Mouse (Mus musculus): Measurements from ENCODE around the gene Myh2.

Gene Myh2

DNA sequence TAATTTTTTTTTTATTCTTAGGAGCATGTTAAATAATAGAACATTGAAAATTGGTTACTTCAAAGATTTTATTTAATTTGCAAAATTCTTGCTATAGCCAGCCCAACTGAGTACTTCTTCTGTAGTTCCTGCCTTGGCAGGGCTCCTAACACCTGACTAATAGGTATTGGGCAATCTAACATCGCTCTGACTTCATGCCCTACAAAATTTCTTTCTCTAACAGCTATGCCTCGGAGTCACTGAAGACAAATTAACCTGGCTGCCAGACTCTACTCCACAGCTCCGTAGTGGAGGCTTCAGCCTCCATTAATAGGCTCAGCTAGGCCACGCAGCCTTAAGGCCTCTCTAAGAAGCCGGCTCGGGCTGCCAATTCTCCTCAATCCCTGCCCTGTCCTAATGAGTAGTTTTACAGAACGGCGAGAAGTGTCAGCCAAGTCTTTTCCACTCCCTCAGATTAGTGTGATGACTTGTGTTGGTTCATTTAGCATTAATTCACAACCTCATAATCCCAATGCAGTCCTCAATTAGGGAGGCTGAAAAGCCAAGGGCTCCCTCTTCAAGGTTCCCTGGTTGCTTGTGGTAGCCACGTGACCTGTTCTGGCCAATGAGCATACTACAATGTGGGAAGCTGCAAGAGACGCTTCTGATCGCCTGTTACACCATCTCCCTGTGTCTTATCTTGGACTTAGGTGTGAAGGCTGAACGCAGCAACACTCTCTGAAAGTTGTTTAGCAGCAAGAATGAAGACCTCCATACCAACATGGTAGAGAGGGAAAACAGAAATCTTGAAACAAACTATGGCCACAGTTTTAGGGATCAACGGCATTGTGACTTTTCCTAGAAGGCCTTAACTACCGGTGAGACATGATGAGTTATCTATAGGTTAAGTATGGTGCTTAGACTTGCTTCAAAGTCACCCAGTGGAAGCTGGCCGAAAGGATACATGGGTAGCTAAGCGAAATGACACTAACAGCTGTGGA, 18.9 kb upstream of the Myh2 start:
- DNase-seq (ENCODE audit: low spot score in 2 of 2): peak in 1 of 2 experiments; percentile 20

DNA sequence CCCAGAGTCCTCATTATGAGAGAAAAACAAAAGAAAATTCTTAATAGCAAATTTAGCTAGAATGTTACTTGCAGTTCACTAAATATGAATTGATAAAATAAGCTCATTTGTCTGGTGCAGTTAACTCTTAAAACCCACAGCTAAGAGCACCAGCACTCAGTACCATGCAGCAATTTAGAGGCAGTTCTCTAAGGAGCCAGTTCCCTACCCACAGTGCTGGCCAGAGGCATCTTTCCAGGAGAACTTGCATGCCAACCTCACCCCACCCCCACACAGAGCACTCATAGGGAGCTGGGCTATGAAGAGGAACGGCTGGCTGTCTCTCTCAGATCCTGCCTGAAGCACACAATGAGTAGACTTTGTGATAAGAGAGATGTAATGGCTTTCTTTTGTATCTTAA, 17.7 kb upstream of the Myh2 start:
- DNase-seq (ENCODE audit: low spot score in 2 of 2): peak in 1 of 2 experiments; percentile 38

DNA sequence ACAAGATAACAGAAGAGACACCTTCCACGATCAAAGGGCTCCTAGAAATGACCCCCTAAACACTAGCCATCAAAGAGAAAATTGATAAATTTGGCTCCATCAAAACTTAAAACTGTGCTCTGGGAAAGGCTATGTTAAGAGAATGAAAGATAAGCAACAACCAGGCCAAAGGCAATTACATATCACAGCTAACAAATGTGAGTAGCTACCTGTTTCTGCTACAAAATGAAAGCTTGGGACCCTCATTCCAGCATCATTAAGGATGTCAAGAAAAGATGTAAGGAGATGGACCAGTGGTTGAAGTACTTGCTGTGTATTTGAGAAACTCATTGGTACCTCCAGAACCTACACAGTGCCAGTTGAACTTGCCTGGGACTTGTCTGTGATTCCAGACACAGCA, 17.0 kb upstream of the Myh2 start:
- no peak for DNase-seq (ENCODE audit: low spot score in 2 of 2)

GRCm38 (mm10) chr11:67155650-67156049, 15.2 kb upstream of the Myh2 start:
- no peak for DNase-seq (ENCODE audit: low spot score in 2 of 2)

GRCm38 (mm10) chr11:67160131-67160530, 10.7 kb upstream of the Myh2 start:
- no peak for DNase-seq (ENCODE audit: low spot score in 2 of 2)

- DNase-seq (ENCODE audit: low spot score in 2 of 2): no peak
Measured at GRCm38 (mm10) chr11:67163701-67164100, 7.1 kb upstream of the Myh2 start.

DNA sequence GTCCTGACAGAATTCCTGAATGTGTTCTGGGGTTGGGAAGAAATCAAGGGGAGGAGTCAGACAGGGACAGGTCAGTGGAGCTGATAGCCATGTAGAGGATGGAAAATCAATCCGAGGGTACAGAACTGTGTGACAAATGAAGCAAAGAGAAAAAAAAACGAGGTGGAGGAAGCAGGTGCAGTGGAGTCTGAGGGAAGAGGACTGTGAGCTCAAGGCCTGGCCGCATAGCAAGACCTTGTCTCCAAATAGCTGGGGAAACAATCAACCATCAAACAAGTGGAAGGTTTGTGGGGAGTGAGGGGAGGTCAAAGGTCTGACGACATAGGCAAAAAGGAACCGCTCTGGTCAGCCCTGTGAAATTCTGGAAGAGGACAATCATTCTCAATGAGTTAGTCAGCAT, 6.0 kb upstream of the Myh2 start:
- DNase-seq (ENCODE audit: low spot score in 2 of 2): no peak

GRCm38 (mm10) chr11:67169301-67169700, 1.5 kb upstream of the Myh2 start:
- no peak for DNase-seq (ENCODE audit: low spot score in 2 of 2)

- no peak for DNase-seq (ENCODE audit: low spot score in 2 of 2)
Measured at GRCm38 (mm10) chr11:67172439-67172838, 1.6 kb downstream of the Myh2 start.

DNA sequence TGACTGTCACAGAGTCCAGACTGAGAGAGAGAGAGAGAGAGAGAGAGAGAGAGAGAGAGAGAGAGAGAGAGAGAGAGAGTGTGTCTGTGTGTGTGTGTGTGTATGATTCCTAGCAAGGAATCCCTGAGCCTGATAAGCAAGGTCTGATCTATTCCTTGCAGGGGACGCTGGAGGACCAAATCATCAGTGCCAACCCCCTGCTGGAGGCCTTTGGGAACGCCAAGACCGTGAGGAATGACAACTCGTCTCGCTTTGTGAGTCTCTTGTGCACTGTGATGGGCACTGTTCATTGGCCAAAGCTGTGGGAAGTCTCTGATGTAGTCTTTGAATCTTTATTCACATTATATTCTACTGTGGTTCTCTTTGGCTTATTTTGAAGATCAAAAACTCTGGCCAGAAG, 5.5 kb downstream of the Myh2 start:
- no peak for DNase-seq (ENCODE audit: low spot score in 2 of 2)

DNA sequence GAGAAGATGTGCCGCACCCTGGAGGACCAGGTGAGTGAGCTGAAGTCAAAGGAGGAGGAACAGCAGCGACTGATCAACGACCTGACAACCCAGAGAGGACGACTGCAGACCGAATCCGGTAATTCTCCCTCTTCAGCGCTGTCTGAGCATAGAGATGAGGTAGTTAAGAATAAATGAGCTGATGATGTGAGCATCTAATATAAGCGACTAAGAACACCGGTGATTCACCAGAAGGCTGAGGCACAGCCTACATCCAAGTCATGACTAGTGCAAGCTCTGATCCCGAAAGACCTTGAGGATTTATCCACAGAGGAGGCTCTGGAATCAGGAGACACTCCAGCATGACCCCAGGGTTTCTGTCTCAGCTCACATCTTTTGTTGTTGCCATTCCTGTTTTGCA, 19.5 kb downstream of the Myh2 start:
- DNase-seq (ENCODE audit: low spot score in 2 of 2): no peak

DNA sequence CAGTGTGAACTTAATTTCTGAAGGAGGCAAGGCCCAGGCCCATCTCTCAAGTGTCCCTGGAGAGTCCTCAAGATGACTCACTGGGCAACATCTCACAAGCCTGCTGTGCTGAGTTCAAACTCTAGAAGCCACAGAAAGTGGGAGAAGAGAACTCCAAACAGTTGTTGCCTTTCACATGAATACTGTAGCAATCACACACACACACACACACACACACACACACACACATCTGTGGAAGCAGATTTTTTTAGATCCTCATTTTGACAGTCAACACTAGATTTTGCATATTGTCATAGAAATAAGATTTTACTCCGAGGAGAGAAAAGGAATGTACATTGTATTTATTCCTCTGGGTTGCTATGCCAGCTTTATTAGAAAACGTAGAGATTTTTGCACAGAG, 20.0 kb downstream of the Myh2 start:
- DNase-seq (ENCODE audit: low spot score in 2 of 2): no peak

GRCm38 (mm10) chr11:67191496-67191895, 20.7 kb downstream of the Myh2 start:
- DNase-seq (ENCODE audit: low spot score in 2 of 2): no peak

- no peak for DNase-seq (ENCODE audit: low spot score in 2 of 2)
Measured at GRCm38 (mm10) chr11:67199321-67199720, 28.5 kb downstream of the Myh2 start.

DNA sequence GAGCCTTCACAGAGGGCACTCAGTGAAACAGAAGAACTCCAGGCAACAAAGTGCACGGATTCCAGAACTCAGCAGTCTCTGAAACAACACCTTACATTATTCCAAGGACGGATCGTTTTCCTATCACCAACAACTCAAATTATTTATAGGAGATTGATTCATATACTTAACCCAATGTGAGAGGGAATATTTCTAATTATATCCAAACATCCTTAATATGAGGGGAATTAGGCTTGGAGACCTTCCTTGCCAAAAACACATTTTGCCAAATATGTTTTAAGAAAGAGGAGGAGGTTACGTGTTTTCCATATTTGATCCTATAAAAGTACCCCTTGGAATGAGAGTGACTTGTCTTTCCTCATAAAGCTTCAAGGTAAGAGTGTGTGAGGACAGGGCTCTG, 28.9 kb downstream of the Myh2 start, which contains the start of gene Myh1:
Myh1 (plus strand) TSS at position 301 of the 400 bp plus-strand sequence.
- DNase-seq (ENCODE audit: low spot score in 2 of 2): no peak

- no peak for DNase-seq (ENCODE audit: low spot score in 2 of 2)
Measured at GRCm38 (mm10) chr11:67204766-67205165, 33.9 kb downstream of the Myh2 start.

GRCm38 (mm10) chr11:67221803-67222202, 51.0 kb downstream of the Myh2 start:
- no peak for DNase-seq (ENCODE audit: low spot score in 2 of 2)

GRCm38 (mm10) chr11:67224466-67224865, 53.6 kb downstream of the Myh2 start:
- DNase-seq (ENCODE audit: low spot score in 2 of 2): no peak

DNA sequence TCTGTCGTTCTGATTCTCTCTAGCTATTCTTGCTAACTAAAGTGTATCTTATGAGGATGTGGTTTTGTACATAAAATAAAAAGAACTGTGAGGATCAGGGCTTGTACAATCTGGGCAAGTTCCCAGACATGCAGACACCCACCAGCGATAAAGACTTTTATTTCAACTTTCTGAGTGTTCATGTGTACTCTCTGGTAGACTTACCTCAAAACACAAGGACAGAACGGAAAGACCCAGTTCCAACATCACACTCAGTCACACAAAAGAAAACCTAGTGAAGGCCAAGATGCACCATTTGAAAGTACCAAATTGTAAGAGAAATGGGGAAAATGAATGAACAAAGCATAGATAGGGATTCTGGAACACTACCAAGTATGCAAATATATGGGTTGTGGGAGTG, 57.9 kb downstream of the Myh2 start:
- no peak for DNase-seq (ENCODE audit: low spot score in 2 of 2)

DNA sequence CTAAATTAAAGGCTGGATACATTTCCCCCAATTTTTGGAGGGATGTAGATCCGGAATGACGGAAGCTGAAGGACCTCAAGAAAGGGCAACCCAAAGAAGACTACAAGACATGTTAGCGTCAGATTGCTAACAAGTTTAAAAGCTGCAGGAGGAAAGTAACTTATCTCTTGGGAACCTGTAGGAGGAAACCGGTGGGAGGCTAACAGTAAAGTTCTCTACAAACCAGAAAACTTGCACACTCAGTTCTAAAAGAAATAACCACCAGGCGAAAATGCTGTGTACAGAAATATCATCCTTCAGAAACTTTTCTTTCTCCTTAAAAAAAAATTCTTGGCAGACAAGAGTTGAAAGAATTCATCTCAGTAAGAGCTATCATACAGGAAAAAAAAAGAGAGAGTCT, 58.3 kb downstream of the Myh2 start:
- no peak for DNase-seq (ENCODE audit: low spot score in 2 of 2)

DNA sequence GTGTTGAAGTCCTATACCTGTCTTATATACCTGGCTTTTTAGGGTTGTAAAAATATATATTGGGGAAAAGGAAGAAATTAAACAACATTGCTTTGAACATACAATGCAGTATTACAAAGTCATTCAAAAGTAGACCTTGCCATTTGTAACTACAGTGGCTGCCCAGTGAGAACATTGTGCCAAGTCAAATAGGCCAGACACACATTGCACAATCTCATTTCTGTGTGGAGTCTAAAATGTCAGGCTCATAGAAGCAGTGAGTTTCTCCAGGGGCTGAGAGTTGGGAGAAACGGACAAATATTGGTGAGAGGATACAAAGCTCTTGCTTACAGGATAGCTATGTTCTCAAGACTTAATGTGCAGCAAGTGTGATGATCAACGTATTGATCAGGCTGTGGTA, 59.1 kb downstream of the Myh2 start:
- peak in 1 of 2 experiments; percentile 28 for DNase-seq (ENCODE audit: low spot score in 2 of 2)

GRCm38 (mm10) chr11:67235639-67236358, 65.0 kb downstream of the Myh2 start:
- peak in 1 of 2 experiments; percentile 9 for DNase-seq (ENCODE audit: low spot score in 2 of 2)

GRCm38 (mm10) chr11:67236799-67237198, 66.0 kb downstream of the Myh2 start:
- DNase-seq (ENCODE audit: low spot score in 2 of 2): no peak

All from urinary bladder, postnatal 36 days (tissue).